Mouse (Mus musculus): ENCODE measurements around the gene Ggta1. TPM values are rescaled to one million over a fixed set of nuclear protein-coding genes. Genes with fewer than 3 reads are reported as not detected.
A peak's percentile ranks its signal among the peaks of the same experiment; 100 is the strongest.

Ggta1 gene
- polyA plus RNA-seq, 1 experiment from 2014 or later: 16.2 TPM

DNA sequence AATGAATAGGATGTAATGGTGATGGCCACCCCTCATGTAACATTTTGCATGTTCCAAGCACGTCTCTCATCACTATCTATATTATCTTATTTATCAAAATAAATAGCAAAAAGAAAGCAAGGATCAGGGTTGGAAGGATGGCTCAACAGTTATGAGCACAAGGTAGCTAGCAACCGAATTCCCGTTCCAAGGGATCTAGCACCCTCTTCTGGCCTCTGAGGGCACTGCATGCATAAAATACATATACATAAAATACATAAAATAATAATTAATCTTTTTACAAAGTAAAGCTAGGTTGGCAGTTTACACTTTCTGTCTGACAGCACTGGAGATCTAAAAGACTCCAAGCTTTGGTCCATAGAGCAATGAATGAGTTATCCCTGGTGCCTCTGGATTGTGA is 90.0 kb downstream of the Ggta1 start:
- Histone ChIP-seq H3K4me3 (replicated peaks; ENCODE audit: low read depth, low read length) (no peak overlapping the region), H3K4me2 (ENCODE audit: low read length) (no peak overlapping the region), H3K27me3 (ENCODE audit: insufficient read depth, low read length) (no peaks in the 10 kb centered on the region), H3K4me1 (replicated peaks; ENCODE audit: insufficient read depth, low read length) (no peaks in the 10 kb centered on the region), H3K9me3 (replicated peaks; ENCODE audit: low read length) (no peaks in the 10 kb centered on the region), H3K36me3 (ENCODE audit: insufficient read depth, low read length) (no peaks in the 10 kb centered on the region), H3K27ac (no peak overlapping the region), H3K9ac (ENCODE audit: low read depth, low read length) (no peak overlapping the region)
- ATAC-seq (replicated peaks; ENCODE audit: low FRiP score, low read depth) (no peak), DNase-seq (ENCODE audit: low spot score) (peak; percentile 49)
- WGBS: 23% methylated on average over 3 of the region's 3 CpGs
- peak; percentile 81 for TF ChIP-seq CTCF (IDR thresholded peaks at IDR 0.05; ENCODE audit: low read depth)

DNA sequence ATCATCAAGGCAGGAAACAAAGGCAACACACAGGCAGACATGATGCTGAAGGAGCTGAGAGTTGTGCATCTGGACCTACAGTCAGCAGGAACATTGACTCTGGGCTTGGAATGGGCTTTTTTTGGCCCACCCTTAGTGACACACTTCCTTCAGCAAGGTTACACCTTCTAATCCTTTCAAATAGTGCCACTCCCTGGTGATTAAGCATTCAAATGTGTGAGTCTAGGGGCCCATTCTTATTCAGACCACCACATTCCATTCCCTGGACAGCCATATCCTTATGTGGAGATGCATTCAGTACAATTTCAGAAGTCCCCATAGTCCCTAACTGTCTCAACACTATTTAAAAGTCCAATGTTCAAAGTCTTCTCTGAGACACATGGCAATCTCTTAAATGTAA is 92.3 kb downstream of the Ggta1 start:
- TF ChIP-seq CTCF (IDR thresholded peaks at IDR 0.05; ENCODE audit: low read depth): no peak
- H3K4me3 ChIP-seq (replicated peaks; ENCODE audit: low read depth, low read length): no peak overlapping the region
- no peak overlapping the region for H3K4me2 ChIP-seq (ENCODE audit: low read length)

DNA sequence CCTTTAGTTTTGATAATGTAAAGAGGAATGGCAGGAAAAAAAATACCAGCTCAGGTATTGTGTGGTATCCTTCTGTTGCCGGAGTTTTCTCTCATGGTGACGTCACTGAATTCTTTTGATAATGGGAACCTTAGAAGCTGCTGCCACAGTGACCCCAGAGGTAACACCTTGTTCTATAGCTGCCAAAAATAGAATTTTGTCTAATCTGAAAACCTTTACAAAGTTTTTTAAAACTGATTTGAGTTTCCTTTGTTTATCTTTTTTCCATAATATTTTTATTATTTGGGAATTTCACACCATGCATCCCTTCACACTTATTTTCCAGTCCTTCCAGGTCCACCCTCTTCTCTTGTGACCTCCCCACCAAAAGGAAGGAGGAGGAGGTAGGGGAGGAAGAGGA is 95.4 kb downstream of the Ggta1 start, which contains the start of gene 4930568D16Rik:
4930568D16Rik (minus strand) TSS at position 101 of the 400 bp plus-strand sequence.
- H3K36me3 ChIP-seq (ENCODE audit: insufficient read depth, low read length): no peaks in the 10 kb centered on the region
- DNase-seq (ENCODE audit: low spot score): no peak
- H3K9ac ChIP-seq (ENCODE audit: low read depth, low read length): no peak within 1 kb of the TSS
- no peaks in the 10 kb centered on the region for H3K27me3 ChIP-seq (ENCODE audit: insufficient read depth, low read length)
- H3K9me3 ChIP-seq (replicated peaks; ENCODE audit: low read length): no peaks in the 10 kb centered on the region
- H3K4me3 ChIP-seq (replicated peaks; ENCODE audit: low read depth, low read length): no peak within 1 kb of the TSS
- no peak within 1 kb of the TSS for H3K4me2 ChIP-seq (ENCODE audit: low read length)
- no peak for TF ChIP-seq CTCF (IDR thresholded peaks at IDR 0.05; ENCODE audit: low read depth)
- H3K4me1 ChIP-seq (replicated peaks; ENCODE audit: insufficient read depth, low read length): no peaks in the 10 kb centered on the region
- no peak within 1 kb of the TSS for H3K27ac ChIP-seq
- WGBS: 72% methylated on average over 2 of the region's 2 CpGs
- no peak for ATAC-seq (replicated peaks; ENCODE audit: low FRiP score, low read depth)

More for the DNA sequence above, 92.3 kb downstream of the Ggta1 start:
- H3K27ac ChIP-seq: no peak overlapping the region
- no peaks in the 10 kb centered on the region for H3K4me1 ChIP-seq (replicated peaks; ENCODE audit: insufficient read depth, low read length)
- H3K9me3 ChIP-seq (replicated peaks; ENCODE audit: low read length): no peaks in the 10 kb centered on the region
- DNase-seq (ENCODE audit: low spot score) (no peak), ATAC-seq (replicated peaks; ENCODE audit: low FRiP score, low read depth) (no peak)
- H3K27me3 ChIP-seq (ENCODE audit: insufficient read depth, low read length): no peaks in the 10 kb centered on the region
- H3K9ac ChIP-seq (ENCODE audit: low read depth, low read length): no peak overlapping the region
- no peaks in the 10 kb centered on the region for H3K36me3 ChIP-seq (ENCODE audit: insufficient read depth, low read length)

Other genes starting within 250 kb of the Ggta1 start
- gene Gsn, start 206.9 kb downstream of the Ggta1 start, polyA plus RNA-seq (2015; fragmentation: Nextera tagmentation; extraction: Ambion mirVana): 158 and 159 TPM in 2 replicates
- gene Stom, start 126.3 kb downstream of the Ggta1 start, polyA plus RNA-seq (2015; fragmentation: Nextera tagmentation; extraction: Ambion mirVana): 29.7 and 31.4 TPM in 2 replicates
- not detected in 2 replicates for gene 4930568D16Rik, start 95.5 kb downstream of the Ggta1 start, polyA plus RNA-seq (2015; fragmentation: Nextera tagmentation; extraction: Ambion mirVana)
- gene 4930402F06Rik, start 66.1 kb downstream of the Ggta1 start, polyA plus RNA-seq (2015; fragmentation: Nextera tagmentation; extraction: Ambion mirVana): not detected in 2 replicates
- 36.5 and 41.4 TPM in 2 replicates for gene Dab2ip, start 95.0 kb upstream of the Ggta1 start, polyA plus RNA-seq (2015; fragmentation: Nextera tagmentation; extraction: Ambion mirVana)